Mouse (Mus musculus) heart, embryonic 16.5 days (tissue): Measurements from ENCODE around the gene Tmem218. TPM values are rescaled to one million over a fixed set of nuclear protein-coding genes. Genes with fewer than 3 reads are reported as not detected.

Experiments used
- ATAC-seq: fragments of 200-750 bp; cut with Nextera tagmentation; replicated peaks from 2 replicates; pipeline ENCODE4 v1.8.0; 2017; ENCODE audit warnings: moderate number of reproducible peaks; ENCODE audit not compliant: insufficient read depth, low FRiP score; ENCODE audit errors: extremely low read depth
- H3K27ac ChIP-seq: fragments of 300-500 bp; sonication (generic); 2 replicates; pipeline ENCODE4 v1.5.1; 2014; ENCODE audit warnings: mild to moderate bottlenecking, low read length, control low read depth, moderate library complexity
- H3K27me3 ChIP-seq: fragments of 300-500 bp; sonication (generic); 2 replicates; pipeline ENCODE4 v1.6.1; 2014; ENCODE audit warnings: low read length, mixed read lengths; ENCODE audit not compliant: control insufficient read depth, insufficient read depth
- H3K36me3 ChIP-seq: fragments of 300-500 bp; sonication (generic); 2 replicates; pipeline ENCODE4 v1.6.1; 2014; ENCODE audit not compliant: control insufficient read depth, insufficient read depth
- H3K4me1 ChIP-seq: fragments of 300-500 bp; sonication (generic); 2 replicates; pipeline ENCODE4 v1.6.1; 2014; ENCODE audit warnings: low read length, mixed read lengths; ENCODE audit not compliant: control insufficient read depth, insufficient read depth
- H3K4me2 ChIP-seq: fragments of 300-500 bp; sonication (generic); 2 replicates; pipeline ENCODE4 v1.6.1; 2014; ENCODE audit warnings: low read depth, mild to moderate bottlenecking, control low read depth, low read length
- H3K4me3 ChIP-seq: fragments of 300-500 bp; sonication (generic); 2 replicates; pipeline ENCODE4 v1.5.1; 2014; ENCODE audit warnings: mild to moderate bottlenecking, control low read depth, low read length
- H3K9ac ChIP-seq: fragments of 300-500 bp; sonication (generic); 2 replicates; pipeline ENCODE4 v1.6.1; 2014; ENCODE audit warnings: low read length, control low read depth
- H3K9me3 ChIP-seq: fragments of 300-500 bp; sonication (generic); replicated peaks from 2 replicates; pipeline ENCODE4 v1.6.1; 2016; ENCODE audit warnings: low read length; ENCODE audit not compliant: control insufficient read depth
- WGBS: fragments of 180-500 bp; shearing (Covaris S2); extraction: QIAGEN DNeasy Blood & Tissue Kit; methylation state at CpG from one replicate; pipeline ENCODE4 v1.1.7; 2014; 5-methylcytosine and 5-hydroxymethylcytosine counted together
- polyA plus RNA-seq: library from polyadenylated mRNA; unstranded; fragments of >200 nt; fragmentation: Nextera tagmentation; extraction: Ambion mirVana; gene quantifications from 2 replicates; pipeline ENCODE4 v1.2.1, GENCODE M21; 2015

Gene Tmem218
- polyA plus RNA-seq, result 10.0 and 10.5 TPM in 2 replicates

GRCm38 (mm10) chr9:37207929-37208411 is at the start of gene Tmem218:
Gene Tmem218 (plus strand): TSS chr9:37208223.
- no peaks in the 10 kb centered on the region for H3K9me3 ChIP-seq
- H3K4me3 ChIP-seq, result peak within 1 kb of the TSS; percentile 64
- under 1% methylated on average over 21 of the region's 21 CpGs for WGBS
- peaks cover 9% of the 10 kb centered on the region for H3K4me1 ChIP-seq
- peak within 1 kb of the TSS; percentile 79 for H3K9ac ChIP-seq
- H3K27ac ChIP-seq, result peak within 1 kb of the TSS; percentile 68
- ATAC-seq, result peak; percentile 100
- no peaks in the 10 kb centered on the region for H3K27me3 ChIP-seq
- H3K4me2 ChIP-seq, result peak within 1 kb of the TSS; percentile 70
- H3K36me3 ChIP-seq, result no peaks in the 10 kb centered on the region

GRCm38 (mm10) chr9:37160686-37161085 is 47.3 kb upstream of the Tmem218 start:
- Histone ChIP-seq H3K9me3 (no peaks in the 10 kb centered on the region), H3K27me3 (peaks cover under 1% of the 10 kb centered on the region; the same call in 1 of the 2 replicates), H3K4me3 (no peak overlapping the region), H3K27ac (no peak overlapping the region), H3K9ac (no peak overlapping the region), H3K4me2 (no peak overlapping the region), H3K36me3 (no peaks in the 10 kb centered on the region), H3K4me1 (no peaks in the 10 kb centered on the region)
- no peak for ATAC-seq
- WGBS, result 73% methylated on average over 2 of the region's 2 CpGs

- Histone ChIP-seq H3K27me3 (no peaks in the 10 kb centered on the region), H3K4me3 (no peak overlapping the region), H3K4me2 (no peak overlapping the region), H3K9me3 (no peaks in the 10 kb centered on the region), H3K9ac (no peak overlapping the region), H3K27ac (no peak overlapping the region), H3K4me1 (peaks cover 11% of the 10 kb centered on the region), H3K36me3 (no peaks in the 10 kb centered on the region)
- ATAC-seq, result no peak
- 89% methylated on average over 2 of the region's 2 CpGs for WGBS
These were observed 41.1 kb upstream of the Tmem218 start for GRCm38 (mm10) chr9:37166899-37167298.

- no peak overlapping the region for H3K27ac ChIP-seq
- 55% methylated on average over 5 of the region's 5 CpGs for WGBS
- H3K4me3 ChIP-seq, result no peak overlapping the region
- no peaks in the 10 kb centered on the region for H3K36me3 ChIP-seq
- no peak for ATAC-seq
- no peaks in the 10 kb centered on the region for H3K9me3 ChIP-seq
- peaks cover 15% of the 10 kb centered on the region for H3K4me1 ChIP-seq
- H3K27me3 ChIP-seq, result no peaks in the 10 kb centered on the region
- H3K9ac ChIP-seq, result no peak overlapping the region
- no peak overlapping the region for H3K4me2 ChIP-seq
These were observed 34.6 kb upstream of the Tmem218 start for GRCm38 (mm10) chr9:37173376-37173775.

- ATAC-seq, result 0 out of 2 replicates have a peak, but pooled peaks have one; percentile 23
- Histone ChIP-seq H3K9ac (no peak overlapping the region), H3K27me3 (no peaks in the 10 kb centered on the region), H3K4me3 (no peak overlapping the region), H3K4me2 (no peak overlapping the region), H3K27ac (no peak overlapping the region), H3K9me3 (no peaks in the 10 kb centered on the region), H3K36me3 (no peaks in the 10 kb centered on the region), H3K4me1 (peaks cover 7% of the 10 kb centered on the region; the same call in 1 of the 2 replicates)
- 35% methylated on average over 3 of the region's 3 CpGs for WGBS
These were observed 32.0 kb upstream of the Tmem218 start for GRCm38 (mm10) chr9:37176002-37176401.

GRCm38 (mm10) chr9:37177107-37177506 is 30.9 kb upstream of the Tmem218 start:
- Histone ChIP-seq H3K27ac (no peak overlapping the region), H3K36me3 (no peaks in the 10 kb centered on the region), H3K4me2 (no peak overlapping the region), H3K4me1 (peaks cover 7% of the 10 kb centered on the region; the same call in 1 of the 2 replicates), H3K9ac (no peak overlapping the region), H3K4me3 (no peak overlapping the region), H3K9me3 (no peaks in the 10 kb centered on the region), H3K27me3 (no peaks in the 10 kb centered on the region)
- 3% methylated on average over 5 of the region's 5 CpGs for WGBS
- no peak; the same call in 1 of the 2 replicates for ATAC-seq

GRCm38 (mm10) chr9:37177551-37177950 is 30.5 kb upstream of the Tmem218 start:
- H3K27me3 ChIP-seq, result no peaks in the 10 kb centered on the region
- no peak overlapping the region for H3K9ac ChIP-seq
- H3K4me3 ChIP-seq, result no peak overlapping the region
- no peaks in the 10 kb centered on the region for H3K36me3 ChIP-seq
- peaks cover 7% of the 10 kb centered on the region; the same call in 1 of the 2 replicates for H3K4me1 ChIP-seq
- no peak overlapping the region for H3K27ac ChIP-seq
- H3K4me2 ChIP-seq, result no peak overlapping the region
- WGBS, result 64% methylated on average over 8 of the region's 8 CpGs
- no peaks in the 10 kb centered on the region for H3K9me3 ChIP-seq
- no peak for ATAC-seq

- 44% methylated on average over 4 of the region's 4 CpGs for WGBS
- no peak for ATAC-seq
- no peaks in the 10 kb centered on the region for H3K9me3 ChIP-seq
- H3K4me3 ChIP-seq, result no peak overlapping the region
- H3K27me3 ChIP-seq, result no peaks in the 10 kb centered on the region
- no peak overlapping the region for H3K9ac ChIP-seq
- peaks cover 11% of the 10 kb centered on the region; the same call in 1 of the 2 replicates for H3K4me1 ChIP-seq
- H3K36me3 ChIP-seq, result no peaks in the 10 kb centered on the region
- H3K4me2 ChIP-seq, result no peak overlapping the region
- H3K27ac ChIP-seq, result no peak overlapping the region
These were observed 29.1 kb upstream of the Tmem218 start for GRCm38 (mm10) chr9:37178911-37179310.

- ATAC-seq, result no peak
- no peaks in the 10 kb centered on the region for H3K36me3 ChIP-seq
- no peak overlapping the region for H3K27ac ChIP-seq
- no peak overlapping the region for H3K4me3 ChIP-seq
- H3K4me2 ChIP-seq, result no peak overlapping the region
- no peaks in the 10 kb centered on the region for H3K27me3 ChIP-seq
- H3K9me3 ChIP-seq, result no peaks in the 10 kb centered on the region; the same call in 1 of the 2 replicates
- WGBS, result 84% methylated on average over 4 of the region's 4 CpGs
- no peak overlapping the region for H3K9ac ChIP-seq
- peaks cover 11% of the 10 kb centered on the region; the same call in 1 of the 2 replicates for H3K4me1 ChIP-seq
These were observed 28.4 kb upstream of the Tmem218 start for GRCm38 (mm10) chr9:37179596-37179995.
